ENCODE assay signal across 9 mouse cellular contexts in the genomic region with DNA sequence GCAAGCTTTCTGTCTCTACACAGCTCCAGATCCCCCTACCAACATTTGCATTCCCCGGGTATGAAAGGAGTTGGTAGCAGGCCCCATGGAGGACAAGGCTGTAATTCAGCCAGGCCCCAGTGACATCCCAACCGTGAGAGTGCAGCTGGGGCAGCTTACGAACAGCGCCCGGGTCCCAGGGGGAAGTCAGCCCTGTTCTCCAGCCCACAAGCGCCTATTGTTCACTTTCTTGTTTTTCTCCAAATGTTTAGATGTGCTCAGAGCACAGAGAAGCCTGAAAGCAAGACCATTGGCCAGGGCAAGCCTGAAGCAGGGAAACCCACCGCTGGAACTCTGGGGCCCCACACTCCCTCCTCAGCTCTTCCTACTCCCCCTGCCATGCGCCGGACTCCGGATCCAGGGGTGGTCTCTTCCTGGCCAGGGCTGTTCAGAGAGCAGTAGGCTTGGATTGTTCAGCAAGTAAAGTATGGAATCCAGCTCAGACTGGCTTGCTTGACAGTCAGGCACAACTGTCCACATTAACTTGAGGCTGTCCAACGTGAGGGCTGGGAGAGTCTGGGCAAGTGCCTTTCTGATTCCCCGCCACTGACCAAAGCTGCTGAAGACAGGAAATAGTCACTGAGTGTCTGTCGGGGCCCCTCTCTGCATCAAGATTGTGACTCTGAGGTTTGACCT.
A peak's percentile ranks its signal among the peaks of the same experiment; 100 is the strongest.
DNase-seq lines count a peak whose midpoint lies in the region; ATAC-seq lines count a peak whose summit lies in the region.
"Had no signal": no experiment of that assay in that cellular context is flagged by ENCODE, and none has a peak within 500 bp of the region (broad histone marks: within the 10 kb centered on the region; RNA-seq: fewer than 3 reads in every experiment).

No protein-coding gene starts in this region.

- no peaks in the 10 kb centered on the region for H3K27me3 ChIP-seq in hindbrain, embryonic 15.5 days
- H3K27me3 ChIP-seq in stomach, embryonic 15.5 days (replicated peaks): no peaks in the 10 kb centered on the region

- H3K27ac ChIP-seq in hindbrain, embryonic 15.5 days (replicated peaks): peak overlapping the region; percentile 87
- peak overlapping the region; percentile 94 for H3K27ac ChIP-seq in stomach, embryonic 15.5 days
- H3K27ac ChIP-seq: macrophage had no signal

- no peaks in the 10 kb centered on the region for H3K36me3 ChIP-seq in hindbrain, embryonic 15.5 days
- no peaks in the 10 kb centered on the region for H3K36me3 ChIP-seq in stomach, embryonic 15.5 days

- no peak overlapping the region for H3K4me2 ChIP-seq in hindbrain, embryonic 15.5 days
- no peak overlapping the region for H3K4me2 ChIP-seq in stomach, embryonic 15.5 days

- 19% methylated on average over 13 of the region's 13 CpGs for WGBS in hindbrain, embryonic 15.5 days
- WGBS in stomach, embryonic 15.5 days: 32% methylated on average over 13 of the region's 13 CpGs

- no peak overlapping the region for H3K9ac ChIP-seq in hindbrain, embryonic 15.5 days
- no peak overlapping the region for H3K9ac ChIP-seq in stomach, embryonic 15.5 days

- peak; percentile 76 for ATAC-seq in hindbrain, embryonic 15.5 days (ENCODE audit: low FRiP score, low read depth)
- ATAC-seq in stomach, embryonic 15.5 days (ENCODE audit: insufficient read depth, low FRiP score, low read depth): no peak
- no peak for ATAC-seq in megakaryocyte-erythroid progenitor cell, adult 5-6 weeks (replicated peaks; ENCODE audit: low FRiP score, low TSS enrichment, poor library complexity, severe bottlenecking)

- H3K9me3 ChIP-seq in hindbrain, embryonic 15.5 days: no peaks in the 10 kb centered on the region
- no peaks in the 10 kb centered on the region for H3K9me3 ChIP-seq in stomach, embryonic 15.5 days

- peak; percentile 44 to 46 for DNase-seq in frontal cortex, adult 2 months (ENCODE audit: extremely low spot score in 1 of 2, low spot score in 1 of 2)
- DNase-seq in frontal cortex, postnatal 36 days (ENCODE audit: low spot score in 2 of 2): no peak
- peak; percentile 33 for DNase-seq in adipocyte (ENCODE audit: low spot score)
- DNase-seq in gastrocnemius, postnatal 10 days: peak; percentile 58
- peak; percentile 10 for DNase-seq in liver

- H3K4me1 ChIP-seq in hindbrain, embryonic 15.5 days (replicated peaks): peaks cover 45% of the 10 kb centered on the region
- peaks cover 64% of the 10 kb centered on the region for H3K4me1 ChIP-seq in stomach, embryonic 15.5 days

- H3K4me3 ChIP-seq in hindbrain, embryonic 15.5 days: no peak overlapping the region
- H3K4me3 ChIP-seq in stomach, embryonic 15.5 days (replicated peaks): no peak overlapping the region

Comparison
In these comparisons a context has a peak if more than half of its experiments do, and no peak if none do; other contexts are left out.
1. DNase-seq: peak in frontal cortex, adult 2 months (2 of 2), adipocyte (single experiment), gastrocnemius, postnatal 10 days (single experiment) and liver (single experiment); none in frontal cortex, postnatal 36 days (0 of 2).